Mouse (Mus musculus): Measurements from ENCODE around the gene Gm9922.

Gm9922 gene

GRCm38 (mm10) chr14:101729237-101729971 lies at the start of gene Gm9922, which contains the start of gene Lmo7:
TSS of gene Gm9922 (minus strand) at chr14:101729814.
TSS of gene Lmo7 (plus strand) at chr14:101729957.
- peak; percentile 46 to 52 for DNase-seq

GRCm38 (mm10) chr14:101778426-101778825 lies 48.8 kb upstream of the Gm9922 start:
- DNase-seq: no peak

- no peak for DNase-seq
These were observed 47.5 kb upstream of the Gm9922 start for GRCm38 (mm10) chr14:101777129-101777493.

GRCm38 (mm10) chr14:101776296-101777128 lies 46.9 kb upstream of the Gm9922 start:
- no peak for DNase-seq

- peak; percentile 24 to 26 for DNase-seq
These were observed 45.0 kb upstream of the Gm9922 start for GRCm38 (mm10) chr14:101774631-101775030.

GRCm38 (mm10) chr14:101771756-101772155 lies 42.1 kb upstream of the Gm9922 start:
- DNase-seq: no peak

GRCm38 (mm10) chr14:101771336-101771735 lies 41.7 kb upstream of the Gm9922 start:
- no peak for DNase-seq

- no peak for DNase-seq
These were observed 34.2 kb upstream of the Gm9922 start for GRCm38 (mm10) chr14:101763762-101764295.

- peak; percentile 6 to 13 for DNase-seq
These were observed 32.7 kb upstream of the Gm9922 start for GRCm38 (mm10) chr14:101762267-101762666.

GRCm38 (mm10) chr14:101755425-101755824 lies 25.8 kb upstream of the Gm9922 start:
- no peak for DNase-seq

- DNase-seq: no peak
These were observed 21.3 kb upstream of the Gm9922 start for GRCm38 (mm10) chr14:101750910-101751309.

- DNase-seq: no peak
These were observed 18.8 kb upstream of the Gm9922 start for GRCm38 (mm10) chr14:101748436-101748835.

GRCm38 (mm10) chr14:101747811-101748210 lies 18.2 kb upstream of the Gm9922 start:
- DNase-seq: no peak

- DNase-seq: no peak
These were observed 17.0 kb upstream of the Gm9922 start for GRCm38 (mm10) chr14:101746635-101747034.

GRCm38 (mm10) chr14:101737501-101737900 lies 7.9 kb upstream of the Gm9922 start:
- DNase-seq: no peak

- DNase-seq: no peak
These were observed 4.1 kb upstream of the Gm9922 start for GRCm38 (mm10) chr14:101733542-101734303.

GRCm38 (mm10) chr14:101729972-101730692 lies 518 bp upstream of the Gm9922 start:
- DNase-seq: peak in 1 of 2 experiments; percentile 5

GRCm38 (mm10) chr14:101714414-101714813 lies 15.2 kb downstream of the Gm9922 start:
- DNase-seq: no peak

- DNase-seq: no peak
These were observed 22.5 kb downstream of the Gm9922 start for GRCm38 (mm10) chr14:101707088-101707487.

- DNase-seq: no peak
These were observed 25.1 kb downstream of the Gm9922 start for GRCm38 (mm10) chr14:101704479-101704878.

GRCm38 (mm10) chr14:101688406-101688805 lies 41.2 kb downstream of the Gm9922 start:
- DNase-seq: no peak

- DNase-seq: no peak
These were observed 41.9 kb downstream of the Gm9922 start for GRCm38 (mm10) chr14:101687696-101688095.
